Mouse (Mus musculus) hindbrain, embryonic 10.5 days (tissue): ENCODE results near the gene Olfr713. TPM values are rescaled to one million over a fixed set of nuclear protein-coding genes. Genes with fewer than 3 reads are reported as not detected.

Source experiments
- polyA plus RNA-seq: library from polyadenylated mRNA; unstranded; fragments of >200 nt; fragmentation: Nextera tagmentation; extraction: Ambion mirVana; gene quantifications from 2 replicates; pipeline ENCODE4 v1.2.1, GENCODE M21; 2016

Gene Olfr713
- polyA plus RNA-seq, 1 experiment from 2014 or later, result not detected

Other genes starting within 250 kb of the Olfr713 start
- not detected in 2 replicates for gene Olfr699, start 238.0 kb upstream of the Olfr713 start, polyA plus RNA-seq
- gene Olfr700, start 222.3 kb upstream of the Olfr713 start, polyA plus RNA-seq, result not detected in 2 replicates
- not detected in 2 replicates for gene Olfr701, start 217.0 kb upstream of the Olfr713 start, polyA plus RNA-seq
- gene Olfr702, start 197.3 kb upstream of the Olfr713 start, polyA plus RNA-seq, result not detected in 2 replicates
- not detected in 2 replicates for gene Olfr703, start 187.8 kb upstream of the Olfr713 start, polyA plus RNA-seq
- gene Olfr704, start 168.0 kb upstream of the Olfr713 start, polyA plus RNA-seq, result not detected in 2 replicates
- not detected in 2 replicates for gene Olfr705, start 154.3 kb upstream of the Olfr713 start, polyA plus RNA-seq
- not detected in 2 replicates for gene Olfr706, start 143.0 kb upstream of the Olfr713 start, polyA plus RNA-seq
- not detected in 2 replicates for gene Olfr707, start 129.9 kb upstream of the Olfr713 start, polyA plus RNA-seq
- gene Olfr1532-ps1, start 123.2 kb upstream of the Olfr713 start, polyA plus RNA-seq, result not detected in 2 replicates
- gene Olfr709-ps1, start 99.0 kb upstream of the Olfr713 start, polyA plus RNA-seq, result not detected in 2 replicates
- gene Olfr710, start 82.9 kb upstream of the Olfr713 start, polyA plus RNA-seq, result not detected in 2 replicates
- not detected in 2 replicates for gene Olfr6, start 67.2 kb upstream of the Olfr713 start, polyA plus RNA-seq
- not detected in 2 replicates for gene Olfr711, start 55.7 kb upstream of the Olfr713 start, polyA plus RNA-seq
- gene Olfr2, start 25.1 kb upstream of the Olfr713 start, polyA plus RNA-seq, result not detected in 2 replicates
- not detected in 2 replicates for gene Olfr714, start 39.8 kb downstream of the Olfr713 start, polyA plus RNA-seq
- gene Olfr17, start 62.0 kb downstream of the Olfr713 start, polyA plus RNA-seq, result not detected in 2 replicates
- not detected in 2 replicates for gene Olfr715b, start 79.2 kb downstream of the Olfr713 start, polyA plus RNA-seq
- not detected in 2 replicates for gene Olfr715, start 99.9 kb downstream of the Olfr713 start, polyA plus RNA-seq
- not detected in 2 replicates for gene Olfr716, start 107.2 kb downstream of the Olfr713 start, polyA plus RNA-seq
- not detected in 2 replicates for gene Nlrp14, start 135.8 kb downstream of the Olfr713 start, polyA plus RNA-seq
- not detected in 2 replicates for gene Rbmxl2, start 178.3 kb downstream of the Olfr713 start, polyA plus RNA-seq